Mouse (Mus musculus) heart, adult 2 months (tissue): ENCODE data around the gene Cog5.

Source experiments
- CTCF ChIP-seq: fragments of 200-600 bp; IDR thresholded peaks from 2 replicates; pipeline ENCODE4 v1.8.1; 2022; ENCODE audit warnings: antibody characterized with exemption, mild to moderate bottlenecking, moderate library complexity
- EP300 ChIP-seq: fragments of 200-500 bp; IDR thresholded peaks from 2 replicates; pipeline ENCODE4 v1.6.1; 2011; ENCODE audit warnings: low read depth, low read length, control low read depth; ENCODE audit not compliant: insufficient read depth
- POLR2A ChIP-seq: fragments of 200-500 bp; IDR thresholded peaks from 2 replicates; pipeline ENCODE4 v1.6.1; 2011; ENCODE audit warnings: mild to moderate bottlenecking, low read depth, low read length, control low read depth; ENCODE audit not compliant: insufficient read depth

- TF ChIP-seq POLR2A = no peak
- no peak for TF ChIP-seq CTCF
- no peak for TF ChIP-seq EP300
Observed at GRCm38 (mm10) chr12:31920464-31921405, 266.1 kb downstream of the Cog5 start.
